Mouse (Mus musculus): ENCODE measurements at regions not wholly inside any gene's neighbourhood (a gene's known extent, or its start where the extent isn't known, plus 50 kb on each side); places are given as distances from the start of the nearest gene placed in this dataset. TPM values are rescaled to one million over a fixed set of nuclear protein-coding genes. Genes with fewer than 3 reads are reported as not detected.

DNA sequence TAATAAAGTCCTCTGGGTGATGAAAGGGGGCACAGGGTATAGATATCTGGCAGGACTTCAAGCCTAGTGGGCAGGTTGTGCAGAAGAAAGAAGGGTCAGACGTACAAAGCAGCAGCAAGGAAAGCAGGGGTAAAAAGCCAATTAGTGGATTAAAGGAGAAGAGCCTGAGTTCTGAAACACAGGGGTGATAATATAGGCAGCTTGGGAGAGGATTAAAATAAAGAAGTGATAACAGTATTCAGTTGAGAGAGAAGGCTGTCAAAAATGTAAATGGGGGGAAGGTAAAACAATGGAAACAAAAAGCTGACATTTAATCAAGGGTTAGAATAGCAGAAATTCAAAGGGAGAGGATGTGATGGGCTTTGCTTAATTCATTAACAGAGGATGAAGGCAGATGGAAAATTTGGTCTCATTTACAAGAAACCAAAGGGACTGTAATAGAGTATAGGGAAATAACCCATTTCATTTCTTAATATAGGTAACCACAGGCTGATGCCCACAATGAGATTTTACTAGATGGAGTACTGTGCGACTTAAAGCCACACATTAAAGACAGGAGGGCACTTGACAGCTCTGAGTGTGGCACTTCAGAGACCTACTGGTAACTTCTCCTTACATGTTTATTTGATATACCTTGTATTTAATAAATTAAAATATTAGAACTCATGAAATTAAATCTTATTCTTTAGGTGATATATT is 489.8 kb upstream of the Mms22l start:
- H3K4me3 ChIP-seq (replicated peaks; ENCODE audit: low read depth, low read length), result no peak overlapping the region
- 58% methylated on average over 2 of the region's 2 CpGs for WGBS
- no peak for ATAC-seq (replicated peaks; ENCODE audit: low FRiP score, low read depth)
- H3K36me3 ChIP-seq (ENCODE audit: insufficient read depth, low read length), result no peaks in the 10 kb centered on the region
- H3K4me2 ChIP-seq (ENCODE audit: low read length), result no peak overlapping the region
- no peak overlapping the region for H3K27ac ChIP-seq
- H3K4me1 ChIP-seq (replicated peaks; ENCODE audit: insufficient read depth, low read length), result no peaks in the 10 kb centered on the region
- H3K27me3 ChIP-seq (ENCODE audit: insufficient read depth, low read length), result no peaks in the 10 kb centered on the region
- no peak for DNase-seq (ENCODE audit: low spot score)
- no peak for TF ChIP-seq CTCF (IDR thresholded peaks at IDR 0.05; ENCODE audit: low read depth)
- no peak overlapping the region for H3K9ac ChIP-seq (ENCODE audit: low read depth, low read length)
- no peaks in the 10 kb centered on the region for H3K9me3 ChIP-seq (replicated peaks; ENCODE audit: low read length)

DNA sequence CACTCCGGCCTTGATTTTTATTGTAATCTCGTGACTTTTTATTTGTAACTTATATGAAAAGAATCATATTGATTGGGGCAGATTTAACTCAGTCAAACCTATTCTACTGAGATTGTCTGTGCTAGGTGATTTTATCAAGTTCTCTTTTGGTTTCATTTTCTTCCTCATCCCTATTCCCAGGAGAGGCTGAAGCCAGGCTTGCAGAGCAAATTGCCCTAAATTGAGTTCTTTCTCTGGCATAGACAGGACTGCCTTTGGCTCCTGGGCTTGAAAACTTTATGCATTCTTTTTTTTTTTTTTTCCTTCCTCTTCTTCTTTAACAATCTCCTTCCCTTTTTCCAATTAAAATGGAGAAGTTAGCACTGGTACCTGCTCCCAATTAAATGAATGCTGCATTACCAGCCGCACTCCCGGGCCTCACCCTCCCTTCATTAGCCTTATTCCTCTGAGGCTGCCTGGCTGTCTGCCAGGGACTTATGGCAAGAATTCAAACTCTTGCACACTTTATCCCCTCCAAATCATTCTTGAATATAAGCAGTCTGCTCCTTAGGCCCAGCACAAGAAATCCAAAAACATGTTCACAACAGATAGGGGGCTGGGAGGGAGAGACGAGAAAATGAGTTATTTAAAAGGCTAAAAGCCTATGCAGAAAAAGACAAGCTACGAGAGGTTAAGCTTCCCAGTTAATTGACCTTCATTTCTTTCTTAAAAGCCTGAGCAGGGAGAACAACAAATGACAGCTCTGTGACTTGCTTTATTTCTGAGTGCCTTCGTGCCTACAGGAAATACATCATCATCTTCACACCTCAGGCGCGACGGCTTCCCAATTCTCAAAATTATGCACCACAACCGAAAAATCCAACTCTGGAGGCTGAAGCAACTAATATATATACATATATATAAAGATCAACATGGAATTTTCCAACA is 476.8 kb upstream of the Mms22l start:
- Histone ChIP-seq H3K9me3 (replicated peaks; ENCODE audit: low read length) (no peaks in the 10 kb centered on the region), H3K36me3 (ENCODE audit: insufficient read depth, low read length) (no peaks in the 10 kb centered on the region), H3K27me3 (ENCODE audit: insufficient read depth, low read length) (no peaks in the 10 kb centered on the region), H3K9ac (ENCODE audit: low read depth, low read length) (no peak overlapping the region), H3K4me1 (replicated peaks; ENCODE audit: insufficient read depth, low read length) (no peaks in the 10 kb centered on the region), H3K27ac (no peak overlapping the region), H3K4me2 (ENCODE audit: low read length) (no peak overlapping the region), H3K4me3 (replicated peaks; ENCODE audit: low read depth, low read length) (no peak overlapping the region)
- 64% methylated on average over 11 of the region's 11 CpGs for WGBS
- no peak for DNase-seq (ENCODE audit: low spot score)
- TF ChIP-seq CTCF (IDR thresholded peaks at IDR 0.05; ENCODE audit: low read depth), result no peak
- no peak for ATAC-seq (replicated peaks; ENCODE audit: low FRiP score, low read depth)

Small RNA genes lying in the stretch of these regions (microRNA-seq; reads per million reads assigned to microRNA genes)
- not detected for gene Gm25978
